Mouse (Mus musculus): ENCODE measurements around the gene Serpinb12.
A peak's percentile ranks its signal among the peaks of the same experiment; 100 is the strongest.
"Not testable (repeated sequence)": the region's sequence is repeated elsewhere in the genome, so short reads cannot be mapped to it uniquely, and the experiment has no call there.

Serpinb12 gene

DNA sequence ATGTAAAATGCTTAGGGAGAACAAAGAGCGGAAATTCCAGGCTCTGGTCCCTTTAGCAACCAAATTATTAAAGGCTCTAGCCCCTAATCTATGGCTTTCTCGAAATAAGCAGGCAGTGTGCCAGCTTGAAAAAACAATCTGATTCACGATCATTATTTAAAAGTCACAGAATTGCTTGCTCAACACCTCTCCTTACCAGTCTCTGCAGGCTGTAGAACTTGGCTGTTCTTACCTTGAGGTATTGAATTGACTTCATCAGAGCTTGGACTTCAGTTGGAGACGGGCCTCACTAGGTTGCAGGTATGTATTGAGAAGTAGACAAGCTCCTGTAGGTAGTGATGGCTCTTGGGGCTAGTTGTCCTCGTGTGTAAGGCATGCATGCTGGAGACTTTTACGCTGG, at the start of gene Serpinb12:
TSS of gene Serpinb12 (plus strand) at position 185 of the 400 bp plus-strand sequence.
- DNase-seq (ENCODE audit: low read depth, low spot score) = no peak

DNA sequence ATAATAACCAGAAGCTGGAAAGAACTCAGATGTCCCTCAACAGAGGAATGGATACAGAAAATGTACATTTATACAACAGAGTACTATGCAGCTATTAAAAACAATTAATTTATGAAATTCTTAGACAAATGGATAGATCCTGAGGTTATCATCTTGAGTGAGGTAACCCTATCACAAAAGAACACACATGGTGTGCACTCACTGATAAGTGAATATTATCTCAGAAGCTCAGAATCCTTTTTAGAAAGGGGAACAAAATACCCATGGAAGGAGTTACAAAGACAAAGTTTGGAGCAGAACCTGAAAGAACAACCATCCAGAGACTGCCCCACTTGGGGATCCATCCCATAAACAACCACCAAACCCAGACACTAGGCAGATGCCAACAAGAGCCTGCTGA, 39.1 kb upstream of the Serpinb12 start:
- DNase-seq (ENCODE audit: low read depth, low spot score) = not testable (repeated sequence)

DNA sequence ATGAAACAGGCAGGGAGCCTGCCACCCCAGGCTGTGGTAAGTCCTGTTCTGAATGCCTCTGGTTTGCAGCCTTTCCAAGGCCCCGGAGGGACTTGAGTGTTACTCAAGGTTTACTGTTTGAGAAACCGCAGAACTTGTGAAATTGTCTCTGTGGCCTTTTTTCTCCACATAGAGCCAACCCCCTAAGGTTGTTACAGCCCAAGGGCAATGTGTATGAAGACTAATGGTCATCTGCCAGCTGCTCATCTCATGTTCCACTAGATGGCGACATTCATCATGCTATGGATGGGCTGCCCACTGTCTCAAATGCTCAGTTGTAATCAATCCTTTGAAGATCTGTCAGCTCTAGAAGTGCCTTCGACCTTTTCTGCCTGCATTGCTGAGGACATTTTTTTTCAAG, 32.8 kb upstream of the Serpinb12 start:
- DNase-seq (ENCODE audit: low read depth, low spot score) = peak; percentile 48

DNA sequence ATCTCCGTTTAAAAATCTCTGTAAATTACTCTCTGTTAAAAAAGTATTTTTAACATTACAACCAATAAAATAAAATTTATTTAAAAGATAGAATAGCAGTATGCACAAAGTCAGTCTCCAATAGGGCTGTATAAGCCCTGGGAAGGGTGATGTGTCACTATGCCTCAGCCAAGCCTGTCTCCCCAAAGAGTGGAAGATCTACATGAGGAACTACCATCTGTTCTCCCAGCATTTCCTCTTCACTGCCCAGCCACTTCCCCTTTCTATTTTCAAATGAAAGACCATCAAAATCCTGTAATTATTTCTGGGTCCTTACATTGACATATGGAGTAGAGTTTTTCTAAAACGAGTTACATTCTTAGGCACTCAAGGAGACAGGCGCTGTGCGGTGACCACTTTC, 2.3 kb upstream of the Serpinb12 start:
- DNase-seq (ENCODE audit: low read depth, low spot score) = no peak

DNA sequence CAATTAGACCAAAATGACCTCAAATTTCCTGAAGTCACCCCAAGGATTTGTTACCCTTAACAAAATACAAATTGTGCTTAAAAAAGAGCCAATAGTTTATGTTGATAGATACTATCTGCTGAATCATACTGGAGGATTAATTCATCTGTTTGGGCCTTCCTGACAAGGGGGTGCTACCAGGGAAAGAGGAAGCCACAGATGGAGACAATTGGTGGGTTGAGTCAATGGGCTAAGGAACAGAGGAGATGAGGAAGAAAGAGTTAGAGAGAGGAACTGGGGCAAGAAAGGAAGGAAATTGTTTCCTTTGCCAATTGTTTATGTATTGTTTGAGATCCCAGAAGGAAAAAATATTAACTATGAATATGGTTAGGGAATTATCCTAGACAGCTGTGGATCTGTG, 591 bp upstream of the Serpinb12 start:
- DNase-seq (ENCODE audit: low read depth, low spot score) = no peak

DNA sequence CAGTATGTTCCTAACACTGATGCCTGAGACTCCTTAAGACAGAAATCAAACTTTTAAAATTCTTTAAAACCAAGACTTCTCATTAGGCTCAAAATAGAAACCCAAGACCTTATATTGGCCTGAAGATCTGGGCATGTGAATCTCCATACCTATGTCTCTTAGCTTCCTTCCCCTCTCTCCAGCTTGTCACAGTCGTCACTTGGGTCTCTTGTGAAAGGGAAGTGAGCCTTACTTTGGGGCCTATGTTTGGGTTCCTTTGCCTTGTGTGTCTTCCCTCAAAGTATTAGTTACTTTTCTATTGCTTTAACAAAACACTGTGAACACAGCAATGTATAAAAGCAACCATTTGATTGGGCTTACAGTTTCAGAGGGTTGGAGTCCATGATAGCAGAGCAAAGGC, 13.0 kb downstream of the Serpinb12 start:
- DNase-seq (ENCODE audit: low read depth, low spot score) = no peak

DNA sequence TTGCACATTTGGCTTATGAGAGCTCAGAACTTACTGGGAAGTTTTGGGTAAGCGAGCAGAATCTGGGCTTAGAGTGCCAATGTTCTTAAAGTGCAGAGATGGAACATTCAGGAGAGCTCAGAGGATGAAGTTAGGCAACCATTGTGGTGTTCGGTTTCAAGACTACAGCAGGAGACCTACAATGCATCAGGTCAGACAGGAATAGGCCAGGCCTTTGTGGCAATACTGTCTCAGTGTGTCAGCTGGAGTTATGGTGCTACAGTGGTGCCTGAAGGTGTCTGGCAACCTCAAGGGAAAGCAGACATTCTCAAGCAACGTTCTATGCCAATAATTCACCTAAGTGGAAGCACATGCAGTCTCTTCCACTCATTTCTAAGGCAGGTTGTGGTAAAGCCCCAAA, 25.7 kb downstream of the Serpinb12 start:
- DNase-seq (ENCODE audit: low read depth, low spot score) = no peak

DNA sequence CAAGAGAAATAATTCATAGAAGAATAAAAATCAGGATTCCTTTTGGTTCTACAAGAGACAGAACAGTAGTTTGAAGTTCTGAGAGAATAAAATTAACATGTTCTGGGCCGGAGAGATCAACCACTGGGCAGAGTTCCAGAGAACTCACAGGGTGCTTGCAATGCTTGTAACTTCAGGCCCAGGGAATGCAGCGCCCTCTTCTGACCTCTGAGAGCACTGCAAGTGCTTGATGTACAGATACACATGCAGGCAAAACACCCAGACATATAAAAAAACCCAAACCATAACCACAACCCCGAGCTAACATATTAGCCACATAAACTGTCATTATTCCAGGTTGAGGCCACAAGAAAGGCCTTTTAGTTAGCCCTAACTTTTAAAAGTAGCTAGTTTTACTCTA, 26.8 kb downstream of the Serpinb12 start:
- no peak for DNase-seq (ENCODE audit: low read depth, low spot score)

DNA sequence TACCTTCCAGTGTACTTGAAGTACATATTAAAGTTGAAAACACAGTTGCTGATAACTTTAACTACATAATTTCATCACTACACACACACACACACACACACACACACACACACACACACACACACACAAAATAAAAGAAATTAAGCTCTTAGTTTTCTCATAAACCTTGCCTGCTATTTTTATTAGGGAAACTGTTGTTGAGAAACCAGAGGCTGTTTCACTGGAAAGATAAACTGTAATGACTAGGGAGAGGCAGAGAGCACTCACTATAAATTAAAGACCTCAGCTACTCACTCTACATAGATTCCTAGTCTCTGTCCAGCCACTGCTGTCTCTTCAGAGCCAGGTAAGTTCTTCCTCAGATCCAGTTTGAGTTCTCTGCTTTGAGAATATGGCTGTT, 46.4 kb downstream of the Serpinb12 start, which contains the start of gene Serpinb13:
TSS of gene Serpinb13 (plus strand) at position 301 of the 400 bp plus-strand sequence.
- no peak for DNase-seq (ENCODE audit: low read depth, low spot score)

DNA sequence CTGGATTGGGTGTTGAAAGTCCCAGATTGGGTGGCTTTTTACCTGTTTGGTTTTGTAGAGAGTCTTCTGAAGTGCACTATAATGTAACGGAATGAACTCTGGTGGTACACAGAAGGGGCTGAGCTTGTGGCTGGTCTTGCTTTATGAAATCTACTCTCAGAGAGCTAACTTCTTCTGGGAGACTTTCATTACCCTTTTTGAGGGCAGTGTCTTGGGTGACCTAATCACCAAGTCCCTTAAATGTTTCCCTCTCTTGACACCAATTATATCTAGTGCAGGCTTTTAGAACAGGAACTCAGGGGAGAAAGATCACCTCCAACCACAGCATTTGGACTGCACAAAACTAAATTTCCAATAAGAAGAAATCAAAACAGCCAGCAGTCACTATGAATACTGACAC, 48.8 kb downstream of the Serpinb12 start:
- no peak for DNase-seq (ENCODE audit: low read depth, low spot score)

DNA sequence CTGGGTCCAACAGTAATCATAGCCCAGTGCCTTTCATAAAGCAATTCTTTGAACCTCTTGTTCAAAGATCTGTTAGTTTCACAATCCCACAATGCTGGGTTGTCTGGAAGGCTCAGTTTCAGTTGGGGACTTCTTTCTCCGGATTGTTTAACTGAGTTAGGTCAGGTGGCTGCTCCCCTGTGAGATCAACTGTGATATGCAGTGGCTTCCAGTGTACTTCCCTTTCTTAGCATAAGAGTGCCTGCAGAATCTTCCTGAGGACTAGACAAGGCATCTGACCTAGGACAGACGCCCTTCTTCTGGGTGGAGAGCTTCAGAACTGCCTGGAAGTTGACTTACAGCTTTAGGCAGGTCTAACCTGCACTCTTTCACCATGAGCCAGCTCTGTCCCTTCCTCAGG, 49.6 kb downstream of the Serpinb12 start:
- DNase-seq (ENCODE audit: low read depth, low spot score) = no peak

DNA sequence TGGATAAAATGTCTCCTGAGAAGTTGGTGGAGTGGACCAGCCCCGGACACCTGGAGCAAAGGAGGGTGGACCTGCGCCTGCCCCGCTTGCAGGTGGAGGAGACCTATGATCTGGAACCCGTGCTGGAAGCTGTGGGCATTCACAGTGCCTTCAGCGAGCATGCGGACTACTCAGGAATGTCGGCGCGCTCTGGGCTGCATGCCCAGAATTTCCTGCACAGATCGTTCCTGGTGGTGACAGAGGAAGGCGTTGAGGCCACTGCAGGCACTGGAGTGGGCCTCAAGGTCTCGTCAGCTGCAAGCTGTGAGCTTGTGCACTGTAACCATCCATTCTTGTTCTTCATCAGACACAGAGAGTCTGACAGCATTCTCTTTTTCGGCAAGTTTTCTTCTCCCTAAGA, 66.2 kb downstream of the Serpinb12 start:
- DNase-seq (ENCODE audit: low read depth, low spot score) = no peak

DNA sequence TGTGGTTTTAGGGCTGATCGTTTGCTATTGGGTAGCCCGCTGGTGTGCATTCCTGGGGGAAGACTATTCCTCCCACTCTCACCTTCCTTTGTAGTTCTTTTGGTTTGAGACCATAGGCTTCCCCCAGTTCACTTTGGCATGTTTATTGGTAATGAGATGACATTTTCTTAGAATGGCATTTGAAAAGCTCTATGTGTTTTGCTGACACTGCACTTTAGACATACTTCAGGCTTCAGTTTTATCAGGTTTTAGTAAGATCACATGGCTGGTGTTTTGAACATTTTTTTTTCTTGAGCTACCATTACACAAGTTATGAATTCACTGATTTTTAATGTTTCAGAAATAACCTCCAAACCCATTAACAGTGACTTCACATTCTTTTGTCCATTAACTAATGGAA, 67.5 kb downstream of the Serpinb12 start:
- no peak for DNase-seq (ENCODE audit: low read depth, low spot score)

DNA sequence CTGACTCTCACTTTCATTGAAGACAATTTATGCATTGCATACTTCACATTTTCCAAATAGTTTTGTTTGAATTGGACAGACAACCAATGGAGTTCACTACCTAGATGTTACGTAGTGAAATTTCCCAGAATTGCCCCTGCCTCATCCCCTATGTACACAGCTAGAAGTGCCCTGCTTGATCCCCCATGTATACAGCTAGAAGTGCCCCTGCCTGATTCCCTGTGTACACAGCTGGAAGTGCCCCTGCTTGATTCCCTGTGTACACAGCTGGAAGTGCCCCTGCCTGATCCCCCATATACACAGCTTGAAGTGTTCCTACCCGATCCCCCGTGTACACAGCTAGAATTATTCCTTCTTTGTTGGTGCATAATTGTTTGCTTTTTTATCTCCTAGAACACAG, 72.1 kb downstream of the Serpinb12 start:
- DNase-seq (ENCODE audit: low read depth, low spot score) = no peak
